13 mouse cellular contexts compared by ENCODE assay signal in genomic region chr15:86074171-86074937, GRCm38 (mm10). TPM values are rescaled to one million over a fixed set of nuclear protein-coding genes. Genes with fewer than 3 reads are reported as not detected.
A peak's percentile ranks its signal among the peaks of the same experiment; 100 is the strongest.
DNase-seq lines count a peak whose midpoint lies in the region; ATAC-seq lines count a peak whose summit lies in the region.
"Had no signal": no experiment of that assay in that cellular context is flagged by ENCODE, and none has a peak within 500 bp of the region (broad histone marks: within the 10 kb centered on the region; RNA-seq: fewer than 3 reads in every experiment).

No protein-coding gene starts in this region.

- intact Hi-C loops in heart, postnatal 25 days (cut with DNase I), result no loop called here
- intact Hi-C loops in left cerebral cortex, postnatal 4 days (cut with DNase I), result no loop called here

- no peaks in the 10 kb centered on the region for H3K27me3 ChIP-seq in heart, embryonic 10.5 days (ENCODE audit: insufficient read depth, poor library complexity, severe bottlenecking)
- no peaks in the 10 kb centered on the region for H3K27me3 ChIP-seq in lung, embryonic 16.5 days (ENCODE audit: control insufficient read depth, insufficient read depth, low read depth, low read length)
- no peaks in the 10 kb centered on the region for H3K27me3 ChIP-seq in forebrain, embryonic 11.5 days (ENCODE audit: control insufficient read depth, insufficient read depth, low read length)
- H3K27me3 ChIP-seq: heart, embryonic 13.5 days had no signal

- no peak overlapping the region for H3K4me2 ChIP-seq in lung, embryonic 16.5 days (ENCODE audit: low read depth, low read length)
- H3K4me2 ChIP-seq in forebrain, embryonic 11.5 days (ENCODE audit: low read depth, low read length, severe bottlenecking), result no peak overlapping the region
- H3K4me2 ChIP-seq: heart, embryonic 13.5 days had no signal

- no peak for DNase-seq in heart, embryonic 10.5 days (ENCODE audit: low spot score)
- no peak for DNase-seq in heart, postnatal 25 days (ENCODE audit: low spot score)
- peak; percentile 72 to 79 for DNase-seq in lung, adult 18-20 months
- DNase-seq in lung, postnatal 10 days, result no peak
- no peak for DNase-seq in forebrain, embryonic 11.5 days (ENCODE audit: low spot score)
- DNase-seq in left cerebral cortex, postnatal 4 days, result no peak
- no peak for DNase-seq in cerebellum, adult 8-10 months
- DNase-seq: right cerebral cortex, postnatal 4 days had no signal

- H3K36me3 ChIP-seq in heart, embryonic 10.5 days, result peaks cover 2% of the 10 kb centered on the region; the same call in 1 of the 2 replicates
- no peaks in the 10 kb centered on the region for H3K36me3 ChIP-seq in lung, embryonic 16.5 days (ENCODE audit: control insufficient read depth, insufficient read depth, low read length)
- H3K36me3 ChIP-seq in forebrain, embryonic 11.5 days (ENCODE audit: control insufficient read depth, insufficient read depth, low read length), result no peaks in the 10 kb centered on the region
- H3K36me3 ChIP-seq: heart, embryonic 13.5 days had no signal

- peaks cover 70% of the 10 kb centered on the region for H3K4me1 ChIP-seq in heart, embryonic 10.5 days
- H3K4me1 ChIP-seq in lung, embryonic 16.5 days (replicated peaks; ENCODE audit: control insufficient read depth, insufficient read depth, low read length), result peaks cover 11% of the 10 kb centered on the region
- H3K4me1 ChIP-seq in forebrain, embryonic 11.5 days (replicated peaks; ENCODE audit: control insufficient read depth, insufficient read depth, low read length), result peaks cover 3% of the 10 kb centered on the region; the same call in 1 of the 2 replicates

- ATAC-seq in lung, embryonic 16.5 days (ENCODE audit: low read depth), result peak; percentile 37
- ATAC-seq in forebrain, embryonic 11.5 days (replicated peaks; ENCODE audit: low FRiP score), result no peak
- ATAC-seq: inflammation-experienced regulatory T-cells, adult 6 months; midbrain, embryonic 16.5 days had no signal

- H3K4me3 ChIP-seq in heart, embryonic 10.5 days, result no peak overlapping the region
- H3K4me3 ChIP-seq in lung, embryonic 16.5 days (ENCODE audit: low read length), result no peak overlapping the region
- no peak overlapping the region for H3K4me3 ChIP-seq in forebrain, embryonic 11.5 days (ENCODE audit: low read depth, low read length)
- H3K4me3 ChIP-seq: heart, embryonic 13.5 days had no signal

- no peaks in the 10 kb centered on the region for H3K9me3 ChIP-seq in heart, embryonic 10.5 days
- H3K9me3 ChIP-seq in lung, embryonic 16.5 days (ENCODE audit: control insufficient read depth, low read length), result no peaks in the 10 kb centered on the region
- no peaks in the 10 kb centered on the region for H3K9me3 ChIP-seq in forebrain, embryonic 11.5 days (ENCODE audit: control insufficient read depth, low read length)
- H3K9me3 ChIP-seq: heart, embryonic 13.5 days had no signal

- H3K27ac ChIP-seq in heart, embryonic 10.5 days, result peak overlapping the region; percentile 47; the same call in 1 of the 2 replicates
- peak overlapping the region; percentile 56 for H3K27ac ChIP-seq in lung, embryonic 16.5 days (ENCODE audit: low read length)
- H3K27ac ChIP-seq in forebrain, embryonic 11.5 days (ENCODE audit: low read depth, low read length), result no peak overlapping the region
- H3K27ac ChIP-seq: heart, embryonic 13.5 days; liver, embryonic 14.5 days had no signal

- WGBS in heart, embryonic 10.5 days, result 81% methylated on average over 16 of the region's 16 CpGs
- WGBS in lung, embryonic 16.5 days, result 61% methylated on average over 16 of the region's 16 CpGs
- 91% methylated on average over 16 of the region's 16 CpGs for WGBS in forebrain, embryonic 11.5 days

- no peak overlapping the region for H3K9ac ChIP-seq in lung, embryonic 16.5 days (ENCODE audit: low read length)
- H3K9ac ChIP-seq in forebrain, embryonic 11.5 days (ENCODE audit: low read length), result no peak overlapping the region
- H3K9ac ChIP-seq: liver, embryonic 14.5 days had no signal

RNA-seq across cellular contexts. Expression of gene Gramd4, which starts 16.9 kb away (rescaled TPM):
- polyA plus RNA-seq in heart, embryonic 10.5 days (2016; fragmentation: Nextera tagmentation; extraction: Ambion mirVana), result 9.6 and 11.6 TPM in 2 replicates
- 10 to 100 TPM; 30.4 to 34.7 TPM for total RNA-seq in heart, postnatal 25 days (2021)
- polyA plus RNA-seq in lung, embryonic 16.5 days (2015; fragmentation: Nextera tagmentation; extraction: Ambion mirVana), result 9.2 and 11.2 TPM in 2 replicates
- polyA plus RNA-seq in forebrain, embryonic 11.5 days (2014; fragmentation: Nextera tagmentation; extraction: Ambion mirVana), result 15.5 and 16.6 TPM in 2 replicates
- total RNA-seq in left cerebral cortex, postnatal 4 days (2021), result 10 to 100 TPM; 52.0 to 57.8 TPM

RNA-seq across cellular contexts. Expression of gene Celsr1, which starts 40.8 kb away (rescaled TPM):
- polyA plus RNA-seq in heart, embryonic 10.5 days (2016; fragmentation: Nextera tagmentation; extraction: Ambion mirVana), result 1.3 and 2.3 TPM in 2 replicates
- 1 to 10 TPM; 6.6 to 7.2 TPM for total RNA-seq in heart, postnatal 25 days (2021)
- polyA plus RNA-seq in lung, embryonic 16.5 days (2015; fragmentation: Nextera tagmentation; extraction: Ambion mirVana), result 3.5 and 3.6 TPM in 2 replicates
- 7.3 and 7.9 TPM in 2 replicates for polyA plus RNA-seq in forebrain, embryonic 11.5 days (2014; fragmentation: Nextera tagmentation; extraction: Ambion mirVana)
- 1 to 10 TPM; 5.0 to 5.2 TPM for total RNA-seq in left cerebral cortex, postnatal 4 days (2021)

Comparison
In these comparisons a context has a peak if more than half of its experiments do, and no peak if none do; other contexts are left out.
1. DNase-seq: peak in lung, adult 18-20 months (2 of 2); none in heart, embryonic 10.5 days (single experiment), heart, postnatal 25 days (single experiment), lung, postnatal 10 days (single experiment), forebrain, embryonic 11.5 days (single experiment), left cerebral cortex, postnatal 4 days (single experiment) and cerebellum, adult 8-10 months (single experiment).